Mouse (Mus musculus) left cerebral cortex, adult 2 months (tissue): ENCODE data around the gene Spink4. TPM values are rescaled to one million over a fixed set of nuclear protein-coding genes. Genes with fewer than 3 reads are reported as not detected.
"Not testable (repeated sequence)": the region's sequence is repeated elsewhere in the genome, so short reads cannot be mapped to it uniquely, and the experiment has no call there.

Source experiments
- DNase-seq, 2 experiments: peaks; one replicate each; pipeline ENCODE4 v3.0.0; 2021 to 2022; ENCODE audit warnings: low spot score in 2 of 2, mixed read lengths in 1 of 2; ENCODE audit errors: extremely low spot score in 1 of 2
- H3K27ac ChIP-seq: fragments of 200-600 bp; 2 replicates; pipeline ENCODE4 v1.8.1; 2022
- H3K4me3 ChIP-seq: fragments of 200-600 bp; 2 replicates; pipeline ENCODE4 v1.8.1; 2022
- CTCF ChIP-seq: fragments of 200-600 bp; IDR thresholded peaks from 2 replicates; pipeline ENCODE4 v1.8.1; 2022; ENCODE audit warnings: antibody characterized with exemption, mild to moderate bottlenecking, moderate library complexity
- intact Hi-C: fragments of 180-260 bp; cut with DNase I; formaldehyde crosslinking; loops from one replicate; pipeline ENCODE4 v1.15.1; 2025
- total RNA-seq, 2 experiments: library from RNA; stranded (reverse); gene quantifications; 2 replicates each; pipeline ENCODE4 v1.2.3; 2021

Gene Spink4
- total RNA-seq, 2 experiments from 2014 or later, result not detected

GRCm38 (mm10) chr4:40914287-40914867, 5.5 kb upstream of the Spink4 start:
- Histone ChIP-seq H3K4me3 (no peak overlapping the region), H3K27ac (no peak overlapping the region)
- intact Hi-C loops, result no loop called here
- DNase-seq, result no peak
- no peak for TF ChIP-seq CTCF

- intact Hi-C loops, result no loop called here
- DNase-seq, result no peak
- no peak for TF ChIP-seq CTCF
- Histone ChIP-seq H3K4me3 (no peak overlapping the region), H3K27ac (no peak overlapping the region)
These were observed 3.9 kb upstream of the Spink4 start for GRCm38 (mm10) chr4:40915947-40916346.

- DNase-seq, result no peak
- H3K27ac ChIP-seq, result no peak overlapping the region
- TF ChIP-seq CTCF, result peak; percentile 25
- intact Hi-C loops, result no loop called here
- H3K4me3 ChIP-seq, result no peak overlapping the region
These were observed 3.2 kb upstream of the Spink4 start for GRCm38 (mm10) chr4:40916592-40917155.

- Histone ChIP-seq H3K27ac (peak overlapping the region; percentile 17; the same call in 1 of the 2 replicates), H3K4me3 (no peak overlapping the region)
- TF ChIP-seq CTCF, result no peak
- intact Hi-C loops, result loop anchor here (2.0 kb wide), 1 partner anchor 34 kb away; no protein-coding TSS in a partner anchor
- no peak for DNase-seq
These were observed 724 bp downstream of the Spink4 start for GRCm38 (mm10) chr4:40920576-40920975.

GRCm38 (mm10) chr4:40921288-40921687, 1.4 kb downstream of the Spink4 start:
- TF ChIP-seq CTCF, result no peak
- no peak for DNase-seq
- intact Hi-C loops, result loop anchor here (2.0 kb wide), 1 partner anchor 34 kb away; no protein-coding TSS in a partner anchor
- Histone ChIP-seq H3K4me3 (no peak overlapping the region), H3K27ac (peak overlapping the region; percentile 47; the same call in 1 of the 2 replicates)

- DNase-seq, result no peak
- no peak for TF ChIP-seq CTCF
These were observed 3.3 kb downstream of the Spink4 start for GRCm38 (mm10) chr4:40923087-40923651.

GRCm38 (mm10) chr4:40925568-40925967, 5.7 kb downstream of the Spink4 start:
- TF ChIP-seq CTCF, result no peak
- intact Hi-C loops, result no loop called here
- Histone ChIP-seq H3K4me3 (no peak overlapping the region), H3K27ac (no peak overlapping the region)
- no peak for DNase-seq

More at GRCm38 (mm10) chr4:40923087-40923651, 3.3 kb downstream of the Spink4 start:
- H3K4me3 ChIP-seq, result no peak overlapping the region
- H3K27ac ChIP-seq, result no peak overlapping the region
- intact Hi-C loops, result no loop called here

DNA sequence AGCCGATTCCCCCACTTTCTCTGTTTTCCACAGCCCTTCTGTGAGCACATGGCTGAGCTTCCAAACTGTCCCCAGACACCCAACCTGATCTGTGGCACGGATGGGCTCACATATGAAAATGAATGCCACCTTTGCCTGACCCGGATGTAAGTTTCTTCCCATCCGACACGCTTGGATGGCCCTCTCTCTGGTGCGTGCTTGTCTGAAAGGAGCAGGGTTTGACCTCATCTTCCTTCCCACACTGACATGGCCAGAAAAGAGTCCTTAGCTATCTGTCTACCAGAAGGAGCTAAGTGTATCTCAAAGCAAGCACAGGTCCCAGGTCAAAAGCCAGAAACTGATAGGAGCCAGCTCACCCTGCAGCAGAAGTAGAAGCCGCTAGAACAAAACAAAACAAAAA, 9.2 kb downstream of the Spink4 start:
- DNase-seq, result no peak
- no peak overlapping the region for H3K27ac ChIP-seq
- TF ChIP-seq CTCF, result no peak
- H3K4me3 ChIP-seq, result no peak overlapping the region
- intact Hi-C loops, result no loop called here

- DNase-seq, result no peak
- no peak for TF ChIP-seq CTCF
- Histone ChIP-seq H3K4me3 (no peak overlapping the region), H3K27ac (no peak overlapping the region)
- intact Hi-C loops, result no loop called here
These were observed 13.8 kb downstream of the Spink4 start for GRCm38 (mm10) chr4:40933694-40934093.

- H3K4me3 ChIP-seq, H3K27ac ChIP-seq, intact Hi-C loops: not testable (repeated sequence)
These were observed 14.5 kb downstream of the Spink4 start for GRCm38 (mm10) chr4:40934369-40934768.

DNA sequence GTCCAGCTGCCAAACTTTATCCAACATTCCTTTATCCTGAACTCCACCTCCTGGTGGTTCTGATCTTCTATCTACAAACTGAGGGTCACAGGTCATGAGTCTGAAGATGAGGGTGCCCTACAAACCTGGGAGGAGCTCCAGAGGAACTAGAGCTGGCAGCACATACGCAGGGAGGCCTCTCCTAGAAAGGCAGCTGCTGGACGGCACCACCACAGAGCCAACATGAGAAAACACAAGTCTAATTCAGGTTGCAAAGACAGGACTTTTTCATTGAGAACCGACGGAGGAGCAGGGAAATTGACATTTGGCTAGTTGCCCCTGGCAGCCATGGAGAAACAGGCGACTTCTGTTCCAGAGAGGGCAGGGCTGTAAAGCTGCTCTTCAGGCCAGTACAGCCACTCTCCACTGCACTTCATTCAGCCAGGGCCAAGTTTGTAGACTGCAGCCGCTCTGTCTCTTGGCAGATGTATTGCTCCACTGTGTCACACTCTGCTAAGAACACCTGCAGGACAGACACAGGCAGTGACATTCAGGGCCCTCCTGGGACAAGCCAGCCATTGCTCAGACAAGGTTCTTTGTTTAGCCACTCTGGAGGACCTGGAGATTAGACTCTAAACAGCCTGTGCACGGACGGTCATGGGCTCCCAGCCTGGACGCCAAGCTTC, 16.5 kb downstream of the Spink4 start:
- no peak for TF ChIP-seq CTCF
- H3K4me3 ChIP-seq, result no peak overlapping the region
- no peak overlapping the region for H3K27ac ChIP-seq
- DNase-seq, result peak; percentile 15 to 36
- intact Hi-C loops, result no loop called here

More at GRCm38 (mm10) chr4:40934369-40934768, 14.5 kb downstream of the Spink4 start:
- DNase-seq, result not testable (repeated sequence)

- Histone ChIP-seq H3K4me3 (no peak overlapping the region), H3K27ac (no peak overlapping the region)
- TF ChIP-seq CTCF, result peak; percentile 3
- DNase-seq, result no peak
- intact Hi-C loops, result no loop called here
These were observed 18.9 kb downstream of the Spink4 start for GRCm38 (mm10) chr4:40938793-40939192.
